Mouse (Mus musculus): Measurements from ENCODE around the gene Sowaha. TPM values are rescaled to one million over a fixed set of nuclear protein-coding genes. Genes with fewer than 3 reads are reported as not detected.

Sowaha gene
- polyA plus RNA-seq, 1 experiment from 2014 or later, result 1.1 TPM

GRCm38 (mm10) chr11:53496946-53497345 is 16.9 kb upstream of the Sowaha start:
- Histone ChIP-seq H3K27me3 (replicated peaks; ENCODE audit: control insufficient read depth, insufficient read depth, low read length) (peaks cover 5% of the 10 kb centered on the region), H3K9ac (ENCODE audit: low read depth, low read length) (no peak overlapping the region), H3K9me3 (ENCODE audit: control insufficient read depth, low read length) (no peaks in the 10 kb centered on the region), H3K27ac (ENCODE audit: low read depth, low read length) (no peak overlapping the region), H3K4me3 (ENCODE audit: low read depth, low read length) (no peak overlapping the region), H3K4me2 (no peak overlapping the region), H3K4me1 (replicated peaks; ENCODE audit: control insufficient read depth, insufficient read depth, low read length) (peaks cover 4% of the 10 kb centered on the region), H3K36me3 (ENCODE audit: control insufficient read depth, insufficient read depth, low read length) (no peaks in the 10 kb centered on the region)
- ATAC-seq (replicated peaks; ENCODE audit: low FRiP score) (no peak), DNase-seq (ENCODE audit: low spot score) (no peak)
- 52% methylated on average over 6 of the region's 6 CpGs for WGBS

GRCm38 (mm10) chr11:53495417-53495816 is 15.3 kb upstream of the Sowaha start:
- DNase-seq (ENCODE audit: low spot score) (no peak), ATAC-seq (replicated peaks; ENCODE audit: low FRiP score) (no peak)
- H3K4me3 ChIP-seq (ENCODE audit: low read depth, low read length), result no peak overlapping the region
- no peak overlapping the region for H3K9ac ChIP-seq (ENCODE audit: low read depth, low read length)
- H3K36me3 ChIP-seq (ENCODE audit: control insufficient read depth, insufficient read depth, low read length), result no peaks in the 10 kb centered on the region
- H3K27ac ChIP-seq (ENCODE audit: low read depth, low read length), result no peak overlapping the region
- H3K9me3 ChIP-seq (ENCODE audit: control insufficient read depth, low read length), result no peaks in the 10 kb centered on the region
- peaks cover 4% of the 10 kb centered on the region for H3K4me1 ChIP-seq (replicated peaks; ENCODE audit: control insufficient read depth, insufficient read depth, low read length)
- peaks cover under 1% of the 10 kb centered on the region for H3K27me3 ChIP-seq (replicated peaks; ENCODE audit: control insufficient read depth, insufficient read depth, low read length)
- WGBS, result 78% methylated on average over 6 of the region's 6 CpGs
- H3K4me2 ChIP-seq, result no peak overlapping the region

GRCm38 (mm10) chr11:53493243-53493955 is 13.3 kb upstream of the Sowaha start:
- no peaks in the 10 kb centered on the region for H3K36me3 ChIP-seq (ENCODE audit: control insufficient read depth, insufficient read depth, low read length)

GRCm38 (mm10) chr11:53491954-53492401 is 11.9 kb upstream of the Sowaha start:
- Histone ChIP-seq H3K27me3 (replicated peaks; ENCODE audit: control insufficient read depth, insufficient read depth, low read length) (peaks cover 6% of the 10 kb centered on the region), H3K4me3 (ENCODE audit: low read depth, low read length) (no peak overlapping the region), H3K9ac (ENCODE audit: low read depth, low read length) (no peak overlapping the region), H3K4me2 (no peak overlapping the region), H3K27ac (ENCODE audit: low read depth, low read length) (no peak overlapping the region), H3K9me3 (ENCODE audit: control insufficient read depth, low read length) (no peaks in the 10 kb centered on the region), H3K36me3 (ENCODE audit: control insufficient read depth, insufficient read depth, low read length) (no peaks in the 10 kb centered on the region), H3K4me1 (replicated peaks; ENCODE audit: control insufficient read depth, insufficient read depth, low read length) (peaks cover 8% of the 10 kb centered on the region)
- ATAC-seq (replicated peaks; ENCODE audit: low FRiP score) (no peak), DNase-seq (ENCODE audit: low spot score) (no peak)
- WGBS, result 30% methylated on average over 8 of the region's 8 CpGs

More at GRCm38 (mm10) chr11:53493243-53493955, 13.3 kb upstream of the Sowaha start:
- H3K9ac ChIP-seq (ENCODE audit: low read depth, low read length), result no peak overlapping the region
- ATAC-seq (replicated peaks; ENCODE audit: low FRiP score) (no peak), DNase-seq (ENCODE audit: low spot score) (no peak)
- no peaks in the 10 kb centered on the region; the same call in 1 of the 2 replicates for H3K27me3 ChIP-seq (replicated peaks; ENCODE audit: control insufficient read depth, insufficient read depth, low read length)
- no peaks in the 10 kb centered on the region for H3K9me3 ChIP-seq (ENCODE audit: control insufficient read depth, low read length)
- no peak overlapping the region for H3K4me2 ChIP-seq
- peaks cover 4% of the 10 kb centered on the region for H3K4me1 ChIP-seq (replicated peaks; ENCODE audit: control insufficient read depth, insufficient read depth, low read length)
- no peak overlapping the region for H3K27ac ChIP-seq (ENCODE audit: low read depth, low read length)
- no peak overlapping the region for H3K4me3 ChIP-seq (ENCODE audit: low read depth, low read length)
- 42% methylated on average over 3 of the region's 3 CpGs for WGBS

- Histone ChIP-seq H3K4me2 (no peak overlapping the region), H3K9me3 (ENCODE audit: control insufficient read depth, low read length) (no peaks in the 10 kb centered on the region), H3K36me3 (ENCODE audit: control insufficient read depth, insufficient read depth, low read length) (no peaks in the 10 kb centered on the region), H3K27ac (ENCODE audit: low read depth, low read length) (no peak overlapping the region), H3K27me3 (replicated peaks; ENCODE audit: control insufficient read depth, insufficient read depth, low read length) (peaks cover 13% of the 10 kb centered on the region), H3K4me1 (replicated peaks; ENCODE audit: control insufficient read depth, insufficient read depth, low read length) (peaks cover 12% of the 10 kb centered on the region), H3K4me3 (ENCODE audit: low read depth, low read length) (no peak overlapping the region), H3K9ac (ENCODE audit: low read depth, low read length) (no peak overlapping the region)
- DNase-seq (ENCODE audit: low spot score) (no peak), ATAC-seq (replicated peaks; ENCODE audit: low FRiP score) (no peak)
- 84% methylated on average over 9 of the region's 9 CpGs for WGBS
These were observed 9.3 kb upstream of the Sowaha start for GRCm38 (mm10) chr11:53489421-53489820.

- Histone ChIP-seq H3K9ac (ENCODE audit: low read depth, low read length) (no peak overlapping the region), H3K4me3 (ENCODE audit: low read depth, low read length) (no peak overlapping the region), H3K9me3 (ENCODE audit: control insufficient read depth, low read length) (no peaks in the 10 kb centered on the region), H3K36me3 (ENCODE audit: control insufficient read depth, insufficient read depth, low read length) (no peaks in the 10 kb centered on the region), H3K27me3 (replicated peaks; ENCODE audit: control insufficient read depth, insufficient read depth, low read length) (peaks cover 13% of the 10 kb centered on the region), H3K4me2 (no peak overlapping the region), H3K27ac (ENCODE audit: low read depth, low read length) (no peak overlapping the region), H3K4me1 (replicated peaks; ENCODE audit: control insufficient read depth, insufficient read depth, low read length) (peaks cover 12% of the 10 kb centered on the region)
- 96% methylated on average over 5 of the region's 5 CpGs for WGBS
- ATAC-seq (replicated peaks; ENCODE audit: low FRiP score), result no peak
- DNase-seq (ENCODE audit: low spot score), result no peak
These were observed 8.9 kb upstream of the Sowaha start for GRCm38 (mm10) chr11:53489007-53489406.

GRCm38 (mm10) chr11:53486822-53487594 is 6.9 kb upstream of the Sowaha start:
- DNase-seq (ENCODE audit: low spot score), result no peak
- Histone ChIP-seq H3K4me1 (replicated peaks; ENCODE audit: control insufficient read depth, insufficient read depth, low read length) (peaks cover 19% of the 10 kb centered on the region), H3K27ac (ENCODE audit: low read depth, low read length) (no peak overlapping the region), H3K9me3 (ENCODE audit: control insufficient read depth, low read length) (no peaks in the 10 kb centered on the region), H3K36me3 (ENCODE audit: control insufficient read depth, insufficient read depth, low read length) (no peaks in the 10 kb centered on the region), H3K9ac (ENCODE audit: low read depth, low read length) (no peak overlapping the region), H3K27me3 (replicated peaks; ENCODE audit: control insufficient read depth, insufficient read depth, low read length) (peaks cover 13% of the 10 kb centered on the region), H3K4me3 (ENCODE audit: low read depth, low read length) (peak overlapping the region; percentile 10; the same call in 1 of the 2 replicates), H3K4me2 (peak overlapping the region; percentile 56)
- 13% methylated on average over 27 of the region's 27 CpGs for WGBS
- ATAC-seq (replicated peaks; ENCODE audit: low FRiP score), result no peak; the same call in 1 of the 2 replicates

- Histone ChIP-seq H3K27ac (ENCODE audit: low read depth, low read length) (no peak overlapping the region), H3K36me3 (ENCODE audit: control insufficient read depth, insufficient read depth, low read length) (no peaks in the 10 kb centered on the region), H3K4me1 (replicated peaks; ENCODE audit: control insufficient read depth, insufficient read depth, low read length) (peaks cover 20% of the 10 kb centered on the region), H3K9ac (ENCODE audit: low read depth, low read length) (no peak overlapping the region), H3K27me3 (replicated peaks; ENCODE audit: control insufficient read depth, insufficient read depth, low read length) (peaks cover 13% of the 10 kb centered on the region), H3K9me3 (ENCODE audit: control insufficient read depth, low read length) (no peaks in the 10 kb centered on the region), H3K4me2 (no peak overlapping the region), H3K4me3 (ENCODE audit: low read depth, low read length) (no peak overlapping the region)
- DNase-seq (ENCODE audit: low spot score) (no peak), ATAC-seq (replicated peaks; ENCODE audit: low FRiP score) (no peak)
- 79% methylated on average over 3 of the region's 3 CpGs for WGBS
These were observed 6.3 kb upstream of the Sowaha start for GRCm38 (mm10) chr11:53486351-53486750.

All from liver, embryonic 11.5 days (tissue).